8 mouse cellular contexts compared by ENCODE assay signal in genomic region chr17:3415580-3415979, GRCm38 (mm10).
DNase-seq lines count a peak whose midpoint lies in the region; ATAC-seq and TF ChIP-seq lines count a peak whose summit lies in the region.

No protein-coding gene starts in this region.

- H3K4me1 ChIP-seq in heart, embryonic 10.5 days: 0 out of 2 replicates have a peak, but pooled peaks cover 3% of the 10 kb centered on the region
- H3K4me1 ChIP-seq in hindbrain, embryonic 16.5 days (ENCODE audit: control insufficient read depth, insufficient read depth, low read depth, low read length): no peaks in the 10 kb centered on the region

- no peaks in the 10 kb centered on the region for H3K36me3 ChIP-seq in heart, embryonic 10.5 days
- no peaks in the 10 kb centered on the region for H3K36me3 ChIP-seq in hindbrain, embryonic 16.5 days (ENCODE audit: control insufficient read depth, insufficient read depth, low read length)

- WGBS in heart, embryonic 10.5 days: 81% methylated on average over 3 of the region's 3 CpGs
- 78% methylated on average over 3 of the region's 3 CpGs for WGBS in hindbrain, embryonic 16.5 days

- no peak for TF ChIP-seq CTCF in layer of hippocampus, adult 2 months (conservative IDR thresholded peaks at IDR 0.05)

- H3K27me3 ChIP-seq in heart, embryonic 10.5 days (ENCODE audit: insufficient read depth, poor library complexity, severe bottlenecking): peaks cover 20% of the 10 kb centered on the region
- peaks cover 5% of the 10 kb centered on the region; the same call in 1 of the 2 replicates for H3K27me3 ChIP-seq in hindbrain, embryonic 16.5 days (replicated peaks; ENCODE audit: control insufficient read depth, insufficient read depth, low read length)

- H3K27ac ChIP-seq in heart, embryonic 10.5 days: no peak overlapping the region
- no peak overlapping the region for H3K27ac ChIP-seq in layer of hippocampus, adult 2 months
- no peak overlapping the region for H3K27ac ChIP-seq in hindbrain, embryonic 16.5 days (ENCODE audit: low read depth, low read length)

- no peak for ATAC-seq in hindbrain, embryonic 16.5 days

- no peak overlapping the region for H3K4me3 ChIP-seq in heart, embryonic 10.5 days
- no peak overlapping the region for H3K4me3 ChIP-seq in layer of hippocampus, adult 2 months
- no peak overlapping the region for H3K4me3 ChIP-seq in hindbrain, embryonic 16.5 days (ENCODE audit: low read length)

- no peak overlapping the region for H3K4me2 ChIP-seq in hindbrain, embryonic 16.5 days (ENCODE audit: low read length)

- no peaks in the 10 kb centered on the region for H3K9me3 ChIP-seq in heart, embryonic 10.5 days
- H3K9me3 ChIP-seq in hindbrain, embryonic 16.5 days (ENCODE audit: control insufficient read depth, low read length): no peaks in the 10 kb centered on the region

- peak; percentile 45 to 73 for DNase-seq in heart, adult 18-20 months
- no peak for DNase-seq in heart, embryonic 10.5 days (ENCODE audit: low spot score)
- peak; percentile 42 for DNase-seq in MN1 (ENCODE audit: low spot score)
- DNase-seq in cerebellum, postnatal 25 days: peak; percentile 82 to 85
- peak; percentile 32 to 35 for DNase-seq in layer of hippocampus, adult 2 months (ENCODE audit: low spot score in 2 of 2)
- no peak for DNase-seq in urinary bladder, adult 2 months (ENCODE audit: low spot score)
- no peak for DNase-seq in yolk sac, embryonic 10.5 days (ENCODE audit: low spot score)

- no peak overlapping the region for H3K9ac ChIP-seq in hindbrain, embryonic 16.5 days (ENCODE audit: low read depth, low read length)

Comparison
In these comparisons a context has a peak if more than half of its experiments do, and no peak if none do; other contexts are left out.
1. DNase-seq: peak in heart, adult 18-20 months (2 of 2), MN1 (single experiment), cerebellum, postnatal 25 days (2 of 2) and layer of hippocampus, adult 2 months (2 of 2); none in heart, embryonic 10.5 days (single experiment), urinary bladder, adult 2 months (single experiment) and yolk sac, embryonic 10.5 days (single experiment).